Mouse (Mus musculus) liver, embryonic 14.5 days (tissue): Measurements from ENCODE around the gene Rhox12.

Experiments
- CTCF ChIP-seq: IDR thresholded peaks from 2 replicates; pipeline ENCODE4 v1.5.1; 2016; ENCODE audit warnings: antibody characterized with exemption, low read depth, control low read depth
- EP300 ChIP-seq: IDR thresholded peaks from 2 replicates; pipeline ENCODE4 v1.6.1; 2016; ENCODE audit warnings: antibody characterized with exemption, low read depth

DNA sequence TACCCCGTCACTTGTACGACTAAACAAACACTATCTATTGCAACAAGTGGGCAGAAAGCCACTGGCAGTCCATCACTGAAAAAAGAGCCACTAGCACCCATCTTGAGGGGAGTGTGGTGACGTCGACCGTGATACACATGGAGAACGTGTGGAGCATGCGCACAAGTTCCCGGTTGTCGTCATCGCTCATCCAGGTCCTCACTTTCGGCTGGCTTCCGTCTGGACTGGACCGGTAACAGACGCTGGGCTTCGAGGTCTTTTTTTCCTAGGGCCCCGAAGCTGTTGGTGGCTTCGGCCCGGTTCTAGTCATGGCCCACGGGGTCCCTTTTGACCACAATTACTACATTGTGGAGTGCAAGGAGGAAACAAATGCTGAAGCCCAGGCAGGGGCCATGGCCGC, 10.3 kb upstream of the Rhox12 start, which contains the start of gene Rhox13:
- TF ChIP-seq CTCF (no peak), EP300 (no peak)
